Mouse (Mus musculus): ENCODE results near the gene Srl. TPM values are rescaled to one million over a fixed set of nuclear protein-coding genes. Genes with fewer than 3 reads are reported as not detected.

Srl gene
- polyA plus RNA-seq, 2 experiments, result 44.2 to 53.7 TPM

GRCm38 (mm10) chr16:4431013-4431412, 110.6 kb downstream of the Srl start:
- no peak for TF ChIP-seq POLR2A (IDR thresholded peaks at IDR 0.05; ENCODE audit: borderline replicate concordance, extremely low read depth, insufficient read depth, insufficient read length)
- whole genome bisulfite sequencing, result 76% methylated on average over 3 of the region's 3 CpGs
- H3K9me3 ChIP-seq (ENCODE audit: control insufficient read depth, low read length), result no peaks in the 10 kb centered on the region
- H3K27me3 ChIP-seq (ENCODE audit: control insufficient read depth, insufficient read depth, low read length), result no peaks in the 10 kb centered on the region
- H3K4me3 ChIP-seq (replicated peaks; ENCODE audit: low read length), result no peak overlapping the region
- H3K9ac ChIP-seq (ENCODE audit: low read depth, low read length, severe bottlenecking), result no peak overlapping the region
- no peak for DNase-seq (ENCODE audit: low spot score)
- H3K36me3 ChIP-seq (ENCODE audit: control insufficient read depth, insufficient read depth, low read length), result no peaks in the 10 kb centered on the region
- no peaks in the 10 kb centered on the region for H3K4me1 ChIP-seq (ENCODE audit: control insufficient read depth, insufficient read depth, low read length)
- no peak overlapping the region for H3K4me2 ChIP-seq (replicated peaks; ENCODE audit: low read depth, low read length, severe bottlenecking)
- no peak overlapping the region for H3K27ac ChIP-seq (replicated peaks; ENCODE audit: low read depth, low read length)
- no peak for ATAC-seq (ENCODE audit: low FRiP score, low read depth)

GRCm38 (mm10) chr16:4430232-4430631, 111.4 kb downstream of the Srl start:
- H3K4me3 ChIP-seq (replicated peaks; ENCODE audit: low read length), result no peak overlapping the region
- no peak for ATAC-seq (ENCODE audit: low FRiP score, low read depth)
- no peaks in the 10 kb centered on the region for H3K36me3 ChIP-seq (ENCODE audit: control insufficient read depth, insufficient read depth, low read length)
- no peak for TF ChIP-seq POLR2A (IDR thresholded peaks at IDR 0.05; ENCODE audit: borderline replicate concordance, extremely low read depth, insufficient read depth, insufficient read length)
- 71% methylated on average over 5 of the region's 5 CpGs for WGBS
- H3K9ac ChIP-seq (ENCODE audit: low read depth, low read length, severe bottlenecking), result no peak overlapping the region
- no peak overlapping the region for H3K27ac ChIP-seq (replicated peaks; ENCODE audit: low read depth, low read length)
- no peaks in the 10 kb centered on the region for H3K4me1 ChIP-seq (ENCODE audit: control insufficient read depth, insufficient read depth, low read length)
- H3K9me3 ChIP-seq (ENCODE audit: control insufficient read depth, low read length), result no peaks in the 10 kb centered on the region
- DNase-seq (ENCODE audit: low spot score), result no peak
- no peak overlapping the region for H3K4me2 ChIP-seq (replicated peaks; ENCODE audit: low read depth, low read length, severe bottlenecking)
- H3K27me3 ChIP-seq (ENCODE audit: control insufficient read depth, insufficient read depth, low read length), result no peaks in the 10 kb centered on the region

Other genes starting within 250 kb of the Srl start
- gene Adcy9, start 121.3 kb downstream of the Srl start, polyA plus RNA-seq (2012; rRNA removed), result 3.2 and 4.1 TPM in 2 replicates
- gene Adcy9, start 121.3 kb downstream of the Srl start, polyA plus RNA-seq (2014; fragmentation: Nextera tagmentation; extraction: Ambion mirVana), result 2.4 and 2.7 TPM in 2 replicates
- gene Tfap4, start 18.0 kb upstream of the Srl start, polyA plus RNA-seq (2012; rRNA removed), result 29.9 and 31.5 TPM in 2 replicates
- gene Tfap4, start 18.0 kb upstream of the Srl start, polyA plus RNA-seq (2014; fragmentation: Nextera tagmentation; extraction: Ambion mirVana), result 19.6 and 22.8 TPM in 2 replicates
- gene Glis2, start 52.9 kb upstream of the Srl start, polyA plus RNA-seq (2012; rRNA removed), result 83.8 and 110 TPM in 2 replicates
- gene Glis2, start 52.9 kb upstream of the Srl start, polyA plus RNA-seq (2014; fragmentation: Nextera tagmentation; extraction: Ambion mirVana), result 45.9 and 53.3 TPM in 2 replicates
- gene Pam16, start 83.2 kb upstream of the Srl start, polyA plus RNA-seq (2012; rRNA removed), result 72.7 and 80.1 TPM in 2 replicates
- gene Pam16, start 83.2 kb upstream of the Srl start, polyA plus RNA-seq (2014; fragmentation: Nextera tagmentation; extraction: Ambion mirVana), result 92.5 and 94.1 TPM in 2 replicates
- 75.7 and 117 TPM in 2 replicates for gene Vasn, start 98.1 kb upstream of the Srl start, polyA plus RNA-seq (2012; rRNA removed)
- gene Vasn, start 98.1 kb upstream of the Srl start, polyA plus RNA-seq (2014; fragmentation: Nextera tagmentation; extraction: Ambion mirVana), result 35.7 and 36.8 TPM in 2 replicates
- 27.0 and 30.2 TPM in 2 replicates for gene Dnaja3, start 98.2 kb upstream of the Srl start, polyA plus RNA-seq (2012; rRNA removed)
- 52.4 and 54.7 TPM in 2 replicates for gene Dnaja3, start 98.2 kb upstream of the Srl start, polyA plus RNA-seq (2014; fragmentation: Nextera tagmentation; extraction: Ambion mirVana)
- gene Coro7, start 138.0 kb upstream of the Srl start, polyA plus RNA-seq (2012; rRNA removed), result 40.8 and 51.1 TPM in 2 replicates
- 15.0 and 16.0 TPM in 2 replicates for gene Coro7, start 138.0 kb upstream of the Srl start, polyA plus RNA-seq (2014; fragmentation: Nextera tagmentation; extraction: Ambion mirVana)
- 64.3 and 71.5 TPM in 2 replicates for gene Nmral1, start 177.5 kb upstream of the Srl start, polyA plus RNA-seq (2012; rRNA removed)
- gene Nmral1, start 177.5 kb upstream of the Srl start, polyA plus RNA-seq (2014; fragmentation: Nextera tagmentation; extraction: Ambion mirVana), result 70.9 and 82.0 TPM in 2 replicates
- gene Hmox2, start 184.5 kb upstream of the Srl start, polyA plus RNA-seq (2012; rRNA removed), result 56.0 and 63.1 TPM in 2 replicates
- 96.6 and 106 TPM in 2 replicates for gene Hmox2, start 184.5 kb upstream of the Srl start, polyA plus RNA-seq (2014; fragmentation: Nextera tagmentation; extraction: Ambion mirVana)
- 84.8 and 110 TPM in 2 replicates for gene Cdip1, start 248.5 kb upstream of the Srl start, polyA plus RNA-seq (2012; rRNA removed)
- 80.8 and 81.2 TPM in 2 replicates for gene Cdip1, start 248.5 kb upstream of the Srl start, polyA plus RNA-seq (2014; fragmentation: Nextera tagmentation; extraction: Ambion mirVana)

All from limb, embryonic 14.5 days (tissue).